Mouse (Mus musculus): ENCODE results near the gene Adam22.

The Adam22 gene

GRCm38 (mm10) chr5:8164773-8165172 is 203.2 kb downstream of the Adam22 start:
- no peak for DNase-seq (ENCODE audit: low spot score)

GRCm38 (mm10) chr5:8151645-8152044 is 216.3 kb downstream of the Adam22 start:
- no peak for DNase-seq (ENCODE audit: low spot score)

DNA sequence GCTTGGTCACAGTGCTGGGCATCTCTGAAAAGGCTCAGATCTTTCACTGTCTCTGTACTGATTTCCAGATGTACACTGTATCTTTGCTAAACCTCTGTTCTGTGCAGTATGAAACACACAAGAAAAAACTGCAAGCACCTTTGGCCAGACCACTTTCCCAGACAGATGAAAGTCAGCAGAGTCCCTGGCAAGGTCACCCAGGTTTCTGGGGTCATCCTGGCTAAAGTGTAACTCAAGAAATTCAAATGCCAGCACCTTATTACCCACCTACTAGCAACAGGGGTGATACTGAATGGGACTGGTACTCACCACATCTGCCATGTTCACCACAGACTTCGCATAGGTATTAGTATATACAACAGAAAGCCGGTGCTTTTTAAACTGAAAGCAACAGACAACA is 221.8 kb downstream of the Adam22 start:
- DNase-seq (ENCODE audit: low spot score): no peak

DNA sequence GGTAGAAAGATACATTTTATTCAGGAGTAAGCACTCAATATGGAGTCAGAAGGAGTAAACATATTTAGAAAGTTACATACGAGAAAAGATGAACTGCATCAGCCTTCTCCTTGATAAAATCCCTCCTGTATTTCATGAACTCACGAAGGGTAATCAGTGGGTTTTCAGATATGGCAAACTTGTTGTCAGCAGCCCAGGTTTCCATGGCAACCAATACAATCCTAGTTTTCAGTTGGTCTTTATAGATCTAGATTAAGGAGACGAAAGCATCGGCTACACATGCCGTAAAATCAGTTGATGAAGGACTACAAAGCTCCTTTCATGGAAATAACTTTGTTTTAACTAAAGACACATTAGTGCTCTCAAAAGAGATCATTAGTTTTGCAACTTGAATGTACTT is 222.5 kb downstream of the Adam22 start:
- no peak for DNase-seq (ENCODE audit: low spot score)

- no peak for DNase-seq (ENCODE audit: low spot score)
These were observed 235.4 kb downstream of the Adam22 start for GRCm38 (mm10) chr5:8132546-8132945.

DNA sequence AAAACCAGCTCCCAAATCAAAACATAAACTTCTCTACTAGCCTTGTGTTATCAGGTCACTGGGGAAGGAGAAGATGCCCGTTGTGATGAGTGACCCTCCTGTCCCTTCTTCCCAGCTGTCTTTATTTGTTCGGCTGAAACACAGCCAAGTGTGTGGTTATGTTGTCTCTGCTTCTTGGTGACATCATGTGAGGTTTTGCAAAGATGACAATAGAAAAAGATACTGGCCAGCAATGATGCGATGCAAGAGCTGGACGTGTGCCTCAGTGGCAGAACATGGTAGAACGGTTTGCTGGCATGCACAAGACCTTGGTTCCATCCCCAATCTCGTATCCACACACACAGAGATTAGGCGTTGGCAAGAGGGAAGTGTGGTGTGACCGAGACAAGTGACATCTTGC is 236.0 kb downstream of the Adam22 start:
- no peak for DNase-seq (ENCODE audit: low spot score)

GRCm38 (mm10) chr5:8129750-8130149 is 238.2 kb downstream of the Adam22 start:
- no peak for DNase-seq (ENCODE audit: low spot score)

DNA sequence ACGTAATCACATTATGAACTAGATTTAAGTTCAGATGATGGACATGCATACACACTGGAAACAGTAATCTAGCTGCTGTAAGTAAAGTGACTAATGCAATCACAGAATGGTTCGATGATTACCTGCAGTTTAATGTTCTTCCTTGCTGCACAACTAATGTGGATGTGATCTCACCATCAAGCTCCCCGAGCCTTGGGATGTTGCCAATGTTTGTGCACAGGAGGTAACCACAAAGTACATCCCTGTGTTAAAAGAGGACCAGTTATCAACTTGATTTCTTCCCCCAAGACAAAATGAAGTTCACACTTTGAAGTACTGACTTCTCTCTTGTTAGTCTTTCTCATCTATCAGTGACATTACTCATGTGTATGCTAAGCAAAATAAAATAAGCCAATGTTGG is 247.0 kb downstream of the Adam22 start:
- no peak for DNase-seq (ENCODE audit: low spot score)

GRCm38 (mm10) chr5:8120087-8120486 is 247.9 kb downstream of the Adam22 start:
- no peak for DNase-seq (ENCODE audit: low spot score)

DNA sequence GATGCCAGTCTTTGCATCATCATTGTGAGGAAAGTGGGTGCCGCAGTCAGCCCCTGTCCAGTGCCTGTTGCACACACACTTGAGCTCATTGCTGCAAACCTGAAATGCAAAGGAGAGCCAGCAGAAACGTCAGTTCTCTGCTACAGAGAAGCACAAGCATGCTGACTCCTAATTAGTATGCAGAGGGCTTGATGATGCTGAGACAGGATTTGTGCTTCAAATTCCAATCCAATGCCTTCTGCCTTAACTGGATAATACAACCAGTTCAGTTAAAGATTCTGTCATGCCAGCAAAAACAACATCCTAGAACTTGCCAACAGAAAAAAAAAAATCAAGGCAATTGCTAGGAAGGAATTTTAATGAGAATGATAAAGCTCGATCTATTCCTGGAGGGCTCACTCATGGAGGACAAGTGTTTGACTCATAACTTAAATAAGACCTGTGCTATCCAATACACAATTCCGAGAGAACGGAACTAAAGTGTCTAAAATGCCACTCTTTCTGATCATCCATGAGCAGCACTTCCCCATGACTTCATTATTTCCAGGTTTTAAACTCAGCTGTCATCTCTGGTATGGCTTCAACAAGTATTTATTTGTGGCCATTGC is 251.3 kb downstream of the Adam22 start:
- no peak for DNase-seq (ENCODE audit: low spot score)

GRCm38 (mm10) chr5:8112246-8112645 is 255.7 kb downstream of the Adam22 start:
- no peak for DNase-seq (ENCODE audit: low spot score)

DNA sequence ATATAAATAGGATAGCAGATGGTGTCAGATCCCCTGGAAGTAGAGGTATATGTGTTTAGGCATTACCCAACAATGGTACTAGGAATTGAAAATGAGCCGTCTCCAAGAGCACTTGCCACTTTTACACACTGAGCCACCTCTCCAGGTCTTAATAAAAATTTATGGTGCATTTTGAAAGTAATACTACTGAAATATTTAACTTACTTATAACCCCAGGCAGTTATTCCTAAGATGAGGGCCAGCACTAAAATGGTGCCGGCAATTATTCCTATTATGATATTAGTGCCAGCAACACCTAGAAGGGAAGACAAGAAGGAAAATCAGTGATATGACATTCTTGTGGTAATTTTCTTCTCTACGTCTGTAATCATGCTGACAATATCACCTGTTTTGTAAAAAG is 256.3 kb downstream of the Adam22 start:
- DNase-seq (ENCODE audit: low spot score): no peak

- DNase-seq (ENCODE audit: low spot score): no peak
These were observed 272.3 kb downstream of the Adam22 start for GRCm38 (mm10) chr5:8095689-8096088.

DNA sequence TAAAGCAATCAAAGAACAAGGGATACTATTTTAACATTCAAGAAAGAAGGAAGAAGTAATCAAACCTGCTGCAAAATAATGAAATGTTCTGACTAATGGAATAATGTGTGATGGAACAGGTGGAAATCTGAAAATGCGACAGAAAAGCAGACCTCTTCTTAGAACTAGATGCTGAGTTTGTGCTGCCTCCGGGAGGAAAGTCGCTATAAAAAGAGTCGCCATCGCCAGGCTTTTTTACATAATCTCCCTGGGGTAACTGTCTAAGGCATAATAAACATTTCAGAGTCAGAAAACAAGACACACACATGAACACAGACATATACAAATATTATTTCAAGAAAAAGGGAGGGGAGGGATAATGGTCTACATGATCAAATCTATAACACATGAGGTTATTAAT is 273.0 kb downstream of the Adam22 start:
- no peak for DNase-seq (ENCODE audit: low spot score)

GRCm38 (mm10) chr5:8088147-8088546 is 279.8 kb downstream of the Adam22 start:
- no peak for DNase-seq (ENCODE audit: low spot score)

DNA sequence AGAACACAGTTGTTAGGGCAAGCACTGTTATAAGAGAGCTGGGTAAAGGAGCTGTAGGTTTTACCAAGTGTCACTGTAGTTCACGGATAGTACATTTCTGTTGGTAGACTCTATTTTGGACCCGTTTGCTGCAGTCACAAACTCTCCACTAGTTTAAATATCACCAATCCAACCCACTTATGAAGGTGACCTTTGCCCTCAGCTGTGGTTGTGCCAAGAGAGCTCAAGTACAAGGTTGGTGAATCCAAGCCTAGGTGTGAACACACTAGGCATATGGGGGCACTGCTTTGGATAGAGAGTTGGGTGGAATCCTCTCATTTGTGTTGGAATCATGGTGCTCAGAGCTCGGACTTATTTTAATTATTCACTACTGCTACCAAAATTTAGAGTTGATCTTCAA is 282.3 kb downstream of the Adam22 start:
- no peak for DNase-seq (ENCODE audit: low spot score)

DNA sequence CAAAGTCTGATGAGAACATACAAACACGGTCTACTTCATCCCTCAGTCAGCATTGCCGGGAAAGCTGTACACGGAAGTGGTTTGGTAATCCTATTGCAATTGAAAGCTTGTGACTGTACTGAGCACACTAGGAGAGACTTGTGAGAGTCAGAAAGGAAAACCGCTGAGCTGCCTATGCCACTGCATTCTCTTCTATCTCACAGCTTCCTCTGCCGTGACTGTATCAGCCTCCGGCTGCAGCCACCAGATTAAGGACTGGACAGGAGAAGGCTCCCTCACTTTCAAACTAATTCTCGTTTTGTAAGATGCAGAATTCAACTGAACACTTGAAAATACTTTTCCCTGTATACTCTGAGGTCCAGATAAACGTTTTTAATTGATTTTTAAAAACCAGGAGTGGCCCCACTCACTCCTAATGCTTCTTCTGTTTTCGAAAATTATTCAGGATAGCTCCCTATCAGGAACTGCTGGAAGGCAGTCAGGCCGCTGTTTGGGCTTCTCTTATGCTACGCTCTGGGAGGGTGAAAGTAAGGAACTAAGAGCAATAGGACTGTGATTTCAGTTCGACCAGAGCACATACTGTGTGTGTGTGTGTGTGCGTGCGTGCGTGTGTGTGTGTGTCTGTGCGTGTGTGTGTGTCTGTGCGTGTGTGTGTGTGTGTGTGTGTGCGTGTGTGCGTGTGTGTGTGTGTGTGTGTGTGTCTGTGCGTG is 285.0 kb downstream of the Adam22 start:
- no peak for DNase-seq (ENCODE audit: low spot score)

DNA sequence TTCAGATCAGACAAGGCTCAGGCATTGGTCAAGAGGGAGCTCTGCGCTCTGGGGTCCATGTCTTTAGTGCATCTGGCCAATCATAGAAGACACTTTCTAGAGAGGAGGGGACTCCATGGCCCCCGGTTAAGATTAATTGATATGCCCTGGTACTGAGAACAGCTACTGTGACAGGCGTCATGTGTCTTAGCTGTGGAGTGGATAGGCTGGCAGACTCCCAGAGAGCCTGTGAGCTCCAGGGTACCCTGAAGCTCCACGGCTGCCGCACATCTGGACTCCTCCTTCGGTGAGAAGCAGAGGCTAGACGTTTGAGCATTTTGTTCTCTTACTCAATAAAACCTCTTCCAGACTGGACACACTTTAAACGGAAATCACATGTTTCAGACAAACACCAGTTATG is 290.5 kb downstream of the Adam22 start:
- DNase-seq (ENCODE audit: low spot score): no peak

DNA sequence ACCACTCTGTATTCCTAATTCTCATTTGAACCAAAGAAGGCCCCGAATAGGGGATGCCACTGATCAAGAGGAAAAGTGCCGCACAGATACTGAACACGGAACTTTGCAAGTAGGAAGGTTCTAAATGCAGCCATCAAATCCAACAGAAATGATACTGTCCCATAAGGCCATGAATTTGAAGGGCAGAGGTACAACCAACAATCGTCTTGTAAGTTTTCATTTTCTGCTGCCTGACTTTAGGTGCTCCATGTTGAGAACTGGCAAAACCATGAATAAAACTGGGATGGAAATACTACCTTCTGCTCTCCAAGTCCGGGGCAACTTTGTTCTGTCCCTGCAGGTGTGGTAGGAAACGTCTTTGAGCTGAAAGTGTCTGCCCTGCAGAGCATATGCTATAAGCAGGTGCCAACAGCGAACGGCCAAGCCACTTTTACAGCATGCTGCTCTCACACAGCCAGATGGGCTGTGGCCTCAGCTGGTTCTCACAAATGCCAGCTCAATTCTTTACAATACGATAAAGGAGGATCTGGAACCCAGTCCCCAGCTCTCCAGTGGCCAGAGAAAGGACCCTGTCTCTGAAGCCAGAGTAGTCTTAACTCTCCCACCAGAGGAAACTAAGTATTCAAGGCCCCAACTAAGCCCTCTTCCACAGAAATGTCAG is 293.9 kb downstream of the Adam22 start:
- DNase-seq (ENCODE audit: low spot score): no peak

DNA sequence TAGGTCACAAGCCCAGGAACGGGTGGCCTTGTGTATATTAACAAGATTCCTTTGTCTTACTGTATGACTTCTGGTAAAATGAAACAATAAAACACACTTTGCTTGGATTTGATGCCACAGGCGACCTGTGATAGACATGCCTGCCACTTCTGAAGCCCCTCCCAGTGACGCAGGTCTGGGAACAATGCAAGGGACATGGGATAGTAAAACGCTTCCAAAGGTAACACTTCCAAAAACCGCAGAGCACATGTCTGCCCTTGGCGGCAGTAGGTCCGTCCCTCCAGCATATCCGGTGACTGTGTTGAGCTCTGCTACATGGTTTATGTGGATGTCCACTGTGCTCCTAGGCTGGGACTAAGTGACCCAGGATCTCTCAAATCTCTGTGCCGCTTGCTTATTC is 294.6 kb downstream of the Adam22 start:
- no peak for DNase-seq (ENCODE audit: low spot score)

- DNase-seq (ENCODE audit: low spot score): no peak
These were observed 304.8 kb downstream of the Adam22 start for GRCm38 (mm10) chr5:8063207-8063606.

DNA sequence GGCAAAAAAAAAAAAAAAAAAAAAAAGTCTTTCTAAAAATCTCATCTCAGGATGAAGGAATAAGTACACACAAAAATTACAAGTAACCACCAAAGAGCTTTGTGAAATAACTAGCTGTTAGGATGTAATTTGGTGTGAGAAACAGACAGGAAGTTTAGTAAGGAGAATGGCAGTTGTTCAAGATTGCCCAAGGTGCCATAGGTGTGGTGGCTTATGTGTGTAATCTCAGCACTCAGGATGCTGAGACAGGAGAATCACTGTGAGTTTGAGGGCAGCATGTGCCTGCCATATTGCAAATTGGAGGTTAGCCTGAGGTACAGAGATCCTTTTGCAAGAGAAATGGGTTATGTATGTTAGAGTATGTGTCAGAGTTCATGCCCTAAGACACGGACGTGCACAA is 305.5 kb downstream of the Adam22 start:
- DNase-seq (ENCODE audit: low spot score): no peak

DNA sequence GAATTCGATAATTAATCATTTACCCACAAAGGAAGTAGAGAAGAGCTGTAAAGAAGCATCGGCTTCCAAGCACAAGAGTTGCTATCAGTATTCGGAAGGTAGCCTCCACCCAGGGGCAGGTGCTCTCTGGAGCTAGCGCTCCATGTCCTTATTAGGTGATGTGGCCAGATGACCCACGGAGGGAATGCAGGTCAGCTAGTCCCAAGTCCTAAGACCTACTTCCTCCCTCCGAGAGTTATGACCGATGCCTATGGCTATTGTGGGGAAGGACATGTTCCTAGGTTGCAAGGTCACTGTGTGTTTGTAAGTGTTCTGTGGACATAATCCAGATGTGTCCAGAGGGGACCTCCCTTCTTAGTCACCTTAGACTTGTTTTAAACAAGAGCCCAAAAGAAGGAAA is 309.9 kb downstream of the Adam22 start:
- DNase-seq (ENCODE audit: low spot score): no peak

DNA sequence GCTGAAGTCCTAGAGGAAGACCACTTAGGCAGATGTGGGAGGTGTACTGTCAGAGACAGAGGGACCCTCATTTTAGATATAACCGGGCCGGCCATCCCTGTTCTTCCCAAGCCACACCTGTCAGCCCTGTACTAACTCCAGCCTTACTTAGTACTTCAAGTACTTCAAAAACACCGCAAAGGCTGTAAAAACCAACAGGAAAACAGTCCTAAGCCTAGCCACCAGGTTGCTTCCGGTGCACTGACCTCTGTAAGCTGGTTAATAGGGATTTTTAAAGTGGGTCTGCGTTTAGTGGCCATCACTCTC is 311.0 kb downstream of the Adam22 start:
- DNase-seq (ENCODE audit: low spot score): no peak

Measured in urinary bladder, postnatal 25 days (tissue).